8 mouse cellular contexts compared by ENCODE assay signal in genomic region chr3:88057902-88058696, GRCm38 (mm10). TPM values are rescaled to one million over a fixed set of nuclear protein-coding genes. Genes with fewer than 3 reads are reported as not detected.
DNase-seq lines count a peak whose midpoint lies in the region; ATAC-seq lines count a peak whose summit lies in the region.

TSS of gene Naxe (minus strand) at chr3:88058495.

- H3K9ac ChIP-seq in kidney, embryonic 15.5 days: peak within 1 kb of the TSS; percentile 77

- under 1% methylated on average over 60 of the region's 60 CpGs for WGBS in heart, embryonic 10.5 days
- WGBS in kidney, embryonic 15.5 days: under 1% methylated on average over 60 of the region's 60 CpGs

- peak; percentile 95 for ATAC-seq in erythroblast, adult 5-6 weeks (replicated peaks; ENCODE audit: low FRiP score, poor library complexity, severe bottlenecking)
- peak; percentile 95 for ATAC-seq in kidney, embryonic 15.5 days (replicated peaks; ENCODE audit: low FRiP score)
- ATAC-seq in monocyte, adult 5-6 weeks (replicated peaks; ENCODE audit: insufficient number of reproducible peaks, low FRiP score, low TSS enrichment, poor library complexity, severe bottlenecking): peak; percentile 66

- H3K27ac ChIP-seq in heart, embryonic 10.5 days: peak within 1 kb of the TSS; percentile 95
- H3K27ac ChIP-seq in kidney, embryonic 15.5 days: peak within 1 kb of the TSS; percentile 90

- H3K36me3 ChIP-seq in heart, embryonic 10.5 days: peaks cover 40% of the 10 kb centered on the region
- H3K36me3 ChIP-seq in kidney, embryonic 15.5 days: peaks cover 38% of the 10 kb centered on the region

- peak; percentile 84 to 88 for DNase-seq in B cell, adult 2 months
- peak; percentile 95 for DNase-seq in brain, adult 2 months (ENCODE audit: low read depth, low spot score)
- DNase-seq in heart, embryonic 10.5 days (ENCODE audit: low spot score): peak; percentile 97
- DNase-seq in liver: peak; percentile 95
- peak; percentile 82 to 92 for DNase-seq in spleen, postnatal 4 days (ENCODE audit: low spot score in 2 of 2)

- peaks cover 20% of the 10 kb centered on the region for H3K4me1 ChIP-seq in heart, embryonic 10.5 days
- peaks cover 18% of the 10 kb centered on the region for H3K4me1 ChIP-seq in kidney, embryonic 15.5 days

- peak within 1 kb of the TSS; percentile 87 for H3K4me2 ChIP-seq in kidney, embryonic 15.5 days

- peak within 1 kb of the TSS; percentile 95 for H3K4me3 ChIP-seq in heart, embryonic 10.5 days
- H3K4me3 ChIP-seq in kidney, embryonic 15.5 days (replicated peaks): peak within 1 kb of the TSS; percentile 65

- H3K27me3 ChIP-seq in heart, embryonic 10.5 days (ENCODE audit: insufficient read depth, poor library complexity, severe bottlenecking): no peaks in the 10 kb centered on the region
- H3K27me3 ChIP-seq in kidney, embryonic 15.5 days: no peaks in the 10 kb centered on the region

- H3K9me3 ChIP-seq in heart, embryonic 10.5 days: no peaks in the 10 kb centered on the region
- no peaks in the 10 kb centered on the region for H3K9me3 ChIP-seq in kidney, embryonic 15.5 days (replicated peaks)

RNA-seq across cellular contexts. Expression of gene Naxe, which starts in this region (rescaled TPM):
- 8.8 and 14.2 TPM in 2 replicates for total RNA-seq in erythroblast, adult 5-6 weeks (2015; ENCODE audit: low replicate concordance)
- 5.0 and 6.0 TPM in 2 replicates for total RNA-seq in erythroblast, adult 5-6 weeks (2017; ENCODE audit: low replicate concordance)
- polyA plus RNA-seq in heart, embryonic 10.5 days (2016; fragmentation: Nextera tagmentation; extraction: Ambion mirVana): 143 and 148 TPM in 2 replicates
- polyA plus RNA-seq in kidney, embryonic 15.5 days (2015; fragmentation: Nextera tagmentation; extraction: Ambion mirVana): 164 and 174 TPM in 2 replicates
- total RNA-seq in monocyte, adult 5-6 weeks (2017): 15.7 to 28.8 TPM (median 19.1 TPM) in 3 replicates

Comparison
In these comparisons a context has a peak if more than half of its experiments do, and no peak if none do; other contexts are left out.
1. Peak in every context shown above with its lines: DNase-seq, ATAC-seq, H3K4me3 ChIP-seq and H3K27ac ChIP-seq.